In genomic region chr12:102779452-102779851, GRCm38 (mm10) we compare ENCODE assay signal across 10 mouse cellular contexts. TPM values are rescaled to one million over a fixed set of nuclear protein-coding genes. Genes with fewer than 3 reads are reported as not detected.
A peak's percentile ranks its signal among the peaks of the same experiment; 100 is the strongest.
DNase-seq lines count a peak whose midpoint lies in the region; ATAC-seq lines count a peak whose summit lies in the region.
"Had no signal": no experiment of that assay in that cellular context is flagged by ENCODE, and none has a peak within 500 bp of the region (broad histone marks: within the 10 kb centered on the region; RNA-seq: fewer than 3 reads in every experiment).

No protein-coding gene starts in this region.

- H3K4me1 ChIP-seq in stomach, embryonic 16.5 days (ENCODE audit: control insufficient read depth, insufficient read depth, low read length): no peaks in the 10 kb centered on the region
- no peaks in the 10 kb centered on the region for H3K4me1 ChIP-seq in heart, embryonic 11.5 days (ENCODE audit: control insufficient read depth, insufficient read depth, low read length)
- H3K4me1 ChIP-seq: limb, embryonic 13.5 days had no signal

- no peaks in the 10 kb centered on the region for H3K9me3 ChIP-seq in stomach, embryonic 16.5 days (replicated peaks; ENCODE audit: control insufficient read depth, low read length)
- H3K9me3 ChIP-seq in heart, embryonic 11.5 days (replicated peaks; ENCODE audit: control insufficient read depth, low read length): no peaks in the 10 kb centered on the region
- H3K9me3 ChIP-seq: limb, embryonic 13.5 days had no signal

- peak; percentile 24 to 40 for DNase-seq in cerebellum, postnatal 14 days
- no peak for DNase-seq in cerebellum, postnatal 4 days (ENCODE audit: low spot score in 2 of 2)
- peak; percentile 50 for DNase-seq in testis, postnatal 10 days (ENCODE audit: low spot score)
- DNase-seq in testis, postnatal 14 days (ENCODE audit: low spot score): no peak
- DNase-seq in kidney, postnatal 36 days: peak; percentile 15 to 50
- DNase-seq in layer of hippocampus, adult 9-10 months (ENCODE audit: low spot score): no peak

- ATAC-seq in stomach, embryonic 16.5 days (ENCODE audit: insufficient read depth, low FRiP score): peak; percentile 60; the same call in 1 of the 2 replicates
- ATAC-seq in heart, embryonic 11.5 days (replicated peaks; ENCODE audit: insufficient number of reproducible peaks, low FRiP score, low TSS enrichment): no peak

- H3K9ac ChIP-seq in stomach, embryonic 16.5 days (ENCODE audit: low read length): no peak overlapping the region
- no peak overlapping the region for H3K9ac ChIP-seq in heart, embryonic 11.5 days (ENCODE audit: low read depth, low read length)
- H3K9ac ChIP-seq: limb, embryonic 13.5 days had no signal

- H3K27me3 ChIP-seq in stomach, embryonic 16.5 days (ENCODE audit: control insufficient read depth, insufficient read depth, low read length): no peaks in the 10 kb centered on the region
- no peaks in the 10 kb centered on the region for H3K27me3 ChIP-seq in heart, embryonic 11.5 days (ENCODE audit: control insufficient read depth, insufficient read depth, low read length)
- H3K27me3 ChIP-seq: limb, embryonic 13.5 days had no signal

- no peak overlapping the region for H3K4me2 ChIP-seq in stomach, embryonic 16.5 days (ENCODE audit: low read depth, low read length)
- H3K4me2 ChIP-seq in heart, embryonic 11.5 days: no peak overlapping the region
- H3K4me2 ChIP-seq: limb, embryonic 13.5 days had no signal

- no peak overlapping the region for H3K27ac ChIP-seq in stomach, embryonic 16.5 days (ENCODE audit: low read length)
- H3K27ac ChIP-seq in heart, embryonic 11.5 days (ENCODE audit: low read depth, low read length): no peak overlapping the region
- H3K27ac ChIP-seq: limb, embryonic 13.5 days had no signal

- no peak overlapping the region for H3K4me3 ChIP-seq in stomach, embryonic 16.5 days (replicated peaks; ENCODE audit: low read length)
- H3K4me3 ChIP-seq in heart, embryonic 11.5 days (ENCODE audit: low read depth, low read length): no peak overlapping the region
- H3K4me3 ChIP-seq: limb, embryonic 13.5 days had no signal

- H3K36me3 ChIP-seq in stomach, embryonic 16.5 days (ENCODE audit: control insufficient read depth, insufficient read depth, low read length): peaks cover 8% of the 10 kb centered on the region; the same call in 1 of the 2 replicates
- peaks cover 20% of the 10 kb centered on the region for H3K36me3 ChIP-seq in heart, embryonic 11.5 days (ENCODE audit: control insufficient read depth, insufficient read depth, low read length)

- WGBS in stomach, embryonic 16.5 days: 37% methylated on average over 3 of the region's 3 CpGs
- WGBS in heart, embryonic 11.5 days (ENCODE audit: insufficient replicate concordance): 36% methylated on average over 3 of the region's 3 CpGs

RNA-seq across cellular contexts. Expression of gene Gm20604, which starts 21.0 kb away (rescaled TPM):
- 19.6 and 20.6 TPM in 2 replicates for polyA plus RNA-seq in stomach, embryonic 16.5 days (2015; fragmentation: Nextera tagmentation; extraction: Ambion mirVana)
- polyA plus RNA-seq in heart, embryonic 11.5 days (2014; fragmentation: Nextera tagmentation; extraction: Ambion mirVana): 19.3 and 20.5 TPM in 2 replicates

RNA-seq across cellular contexts. Expression of gene Ubr7, which starts 21.7 kb away (rescaled TPM):
- polyA plus RNA-seq in stomach, embryonic 16.5 days (2015; fragmentation: Nextera tagmentation; extraction: Ambion mirVana): 34.7 and 36.3 TPM in 2 replicates
- 35.8 and 41.8 TPM in 2 replicates for polyA plus RNA-seq in heart, embryonic 11.5 days (2014; fragmentation: Nextera tagmentation; extraction: Ambion mirVana)

RNA-seq across cellular contexts. Expression of gene Gon7, which starts 21.8 kb away (rescaled TPM):
- 22.3 and 25.1 TPM in 2 replicates for polyA plus RNA-seq in stomach, embryonic 16.5 days (2015; fragmentation: Nextera tagmentation; extraction: Ambion mirVana)
- polyA plus RNA-seq in heart, embryonic 11.5 days (2014; fragmentation: Nextera tagmentation; extraction: Ambion mirVana): 25.2 and 26.4 TPM in 2 replicates

RNA-seq across cellular contexts. Expression of gene Gm28051, which starts 21.9 kb away (rescaled TPM):
- not detected in 2 replicates for polyA plus RNA-seq in stomach, embryonic 16.5 days (2015; fragmentation: Nextera tagmentation; extraction: Ambion mirVana)
- polyA plus RNA-seq in heart, embryonic 11.5 days (2014; fragmentation: Nextera tagmentation; extraction: Ambion mirVana): not detected in 2 replicates
- polyA plus RNA-seq: forebrain, embryonic 11.5 days; limb, embryonic 13.5 days had no signal

RNA-seq across cellular contexts. Expression of gene Tmem251, which starts 35.9 kb away (rescaled TPM):
- 8.4 and 9.6 TPM in 2 replicates for polyA plus RNA-seq in stomach, embryonic 16.5 days (2015; fragmentation: Nextera tagmentation; extraction: Ambion mirVana)
- polyA plus RNA-seq in heart, embryonic 11.5 days (2014; fragmentation: Nextera tagmentation; extraction: Ambion mirVana): 7.4 and 7.9 TPM in 2 replicates

Comparison
In these comparisons a context has a peak if more than half of its experiments do, and no peak if none do; other contexts are left out.
1. DNase-seq: peak in cerebellum, postnatal 14 days (2 of 2), testis, postnatal 10 days (single experiment) and kidney, postnatal 36 days (2 of 2); none in cerebellum, postnatal 4 days (0 of 2), testis, postnatal 14 days (single experiment) and layer of hippocampus, adult 9-10 months (single experiment).